Mouse (Mus musculus): ENCODE data around the gene Xpo6.

The Xpo6 gene

DNA sequence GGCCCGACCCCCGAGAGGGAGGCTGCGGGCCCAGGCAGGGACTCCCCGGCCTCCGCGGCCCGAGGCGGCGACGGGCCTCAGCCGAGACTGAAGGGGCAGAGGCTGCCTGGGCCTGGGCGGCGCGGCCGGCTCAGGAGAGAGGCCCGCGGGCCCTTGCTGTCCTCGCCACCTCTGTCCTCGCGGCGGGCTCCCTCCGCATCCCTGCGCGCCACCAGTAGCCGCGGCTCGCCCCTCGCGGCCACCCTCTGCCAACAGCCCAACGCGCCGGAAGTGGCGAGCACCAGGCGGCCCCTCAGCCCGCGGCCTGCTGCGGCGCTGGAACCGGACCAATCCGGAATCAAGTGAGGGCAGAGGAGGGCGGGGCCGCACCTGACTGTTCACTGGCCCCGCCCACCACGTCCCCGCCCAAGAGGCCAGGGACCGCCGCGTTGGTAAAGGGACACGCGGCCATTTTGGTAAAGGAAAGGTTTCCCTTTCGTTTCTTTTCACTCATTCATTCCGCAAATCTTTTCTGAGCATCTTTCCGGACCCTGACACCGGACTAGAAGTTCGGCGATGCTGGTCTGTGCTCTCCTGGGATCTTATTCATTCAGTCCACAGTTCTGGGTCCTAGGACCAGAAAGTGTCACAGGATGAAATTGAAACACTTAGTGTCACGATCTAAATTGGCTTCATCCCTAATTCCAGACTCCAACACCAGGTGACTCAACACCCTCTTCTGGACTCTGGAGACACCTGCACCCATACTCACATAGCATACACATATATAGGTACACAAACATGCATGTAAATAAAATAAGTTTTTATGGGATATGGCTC lies at the start of gene Xpo6:
Gene Xpo6 (minus strand): TSS at position 324 of the 819 bp plus-strand sequence.
- peak; percentile 80 for DNase-seq (ENCODE audit: low read depth, low spot score)

DNA sequence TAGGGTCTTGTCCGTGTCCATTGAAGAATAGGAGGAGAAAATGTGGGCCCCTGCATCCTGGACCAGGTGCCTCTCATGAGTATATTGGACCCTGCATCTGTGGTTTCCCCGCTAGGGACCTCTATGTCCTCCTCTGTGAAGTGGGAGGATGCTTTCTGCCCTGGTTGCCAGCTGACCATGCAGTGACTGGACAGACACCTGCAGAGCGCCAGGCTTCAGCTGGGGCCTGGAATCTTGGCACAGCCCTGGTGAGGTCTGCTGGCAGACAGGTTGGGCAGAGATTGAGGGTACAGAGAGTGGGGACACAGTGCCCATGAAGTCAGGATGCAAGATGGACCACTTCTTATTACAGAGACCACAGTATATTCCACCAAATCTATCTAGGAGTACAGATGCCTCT lies 49.7 kb upstream of the Xpo6 start:
- DNase-seq (ENCODE audit: low read depth, low spot score) = no peak

DNA sequence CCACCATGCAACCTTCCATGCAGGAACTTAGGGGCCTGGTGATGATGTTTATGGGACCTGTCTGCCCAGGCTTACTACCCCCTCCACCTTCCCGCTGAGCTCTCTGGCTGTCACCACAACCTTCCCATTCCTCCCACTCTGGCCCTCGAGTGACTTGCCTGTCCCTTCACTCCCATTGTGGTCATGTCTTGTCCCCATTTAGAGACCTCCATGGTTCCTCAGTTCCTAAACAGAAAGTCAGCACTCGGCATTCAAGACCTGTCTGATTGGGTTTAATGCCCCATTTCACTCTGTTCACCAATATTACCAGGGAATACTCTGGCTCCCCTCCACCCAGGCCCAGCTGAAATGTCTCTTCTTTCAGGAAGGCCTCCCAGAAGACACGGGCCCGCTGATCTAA lies 48.8 kb upstream of the Xpo6 start:
- DNase-seq (ENCODE audit: low read depth, low spot score) = no peak

DNA sequence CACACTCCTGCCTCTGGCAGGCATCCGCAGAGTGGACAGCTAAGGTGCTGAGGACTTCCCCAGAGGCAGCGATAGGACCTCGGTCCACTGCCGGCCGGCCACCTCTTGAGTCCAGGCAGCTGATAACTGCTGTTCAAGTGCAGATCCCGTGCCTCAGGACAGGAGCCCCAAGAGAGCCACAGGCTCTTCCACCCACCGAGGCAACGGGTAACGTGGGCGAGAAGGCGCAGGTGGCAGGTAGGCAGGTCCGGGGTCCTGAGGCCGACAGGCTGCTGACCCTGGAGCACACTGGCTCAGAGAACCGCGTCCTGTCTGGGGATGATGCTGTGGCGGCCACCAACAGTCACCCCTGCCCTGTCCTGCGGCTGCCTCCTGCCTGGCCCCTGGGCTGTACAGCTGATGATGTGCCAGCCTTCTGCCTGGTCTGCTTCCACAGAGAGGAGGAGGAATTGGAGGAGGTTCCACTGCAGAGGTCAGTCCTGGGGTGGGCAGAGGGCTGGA lies 48.4 kb upstream of the Xpo6 start:
- DNase-seq (ENCODE audit: low read depth, low spot score) = no peak

DNA sequence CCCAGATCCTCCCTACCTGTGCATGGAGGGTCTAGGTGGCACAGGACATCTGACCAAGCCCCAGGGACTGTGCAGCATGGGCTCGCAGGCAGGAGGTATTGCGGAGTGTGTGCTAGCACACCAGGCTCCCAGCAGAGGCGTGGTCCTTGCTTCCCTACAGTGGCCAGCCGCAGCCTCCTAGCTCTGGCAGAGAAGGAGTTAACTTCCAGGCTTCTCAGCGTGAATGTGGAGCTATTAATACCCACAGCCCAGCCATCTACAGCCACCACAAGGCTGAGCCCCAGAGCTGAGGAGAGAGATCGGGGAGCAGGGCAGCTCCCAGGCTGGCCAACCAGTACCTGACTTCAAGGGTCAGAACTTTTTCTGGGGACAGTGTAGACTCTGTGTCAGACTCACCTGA lies 47.8 kb upstream of the Xpo6 start:
- DNase-seq (ENCODE audit: low read depth, low spot score) = no peak

DNA sequence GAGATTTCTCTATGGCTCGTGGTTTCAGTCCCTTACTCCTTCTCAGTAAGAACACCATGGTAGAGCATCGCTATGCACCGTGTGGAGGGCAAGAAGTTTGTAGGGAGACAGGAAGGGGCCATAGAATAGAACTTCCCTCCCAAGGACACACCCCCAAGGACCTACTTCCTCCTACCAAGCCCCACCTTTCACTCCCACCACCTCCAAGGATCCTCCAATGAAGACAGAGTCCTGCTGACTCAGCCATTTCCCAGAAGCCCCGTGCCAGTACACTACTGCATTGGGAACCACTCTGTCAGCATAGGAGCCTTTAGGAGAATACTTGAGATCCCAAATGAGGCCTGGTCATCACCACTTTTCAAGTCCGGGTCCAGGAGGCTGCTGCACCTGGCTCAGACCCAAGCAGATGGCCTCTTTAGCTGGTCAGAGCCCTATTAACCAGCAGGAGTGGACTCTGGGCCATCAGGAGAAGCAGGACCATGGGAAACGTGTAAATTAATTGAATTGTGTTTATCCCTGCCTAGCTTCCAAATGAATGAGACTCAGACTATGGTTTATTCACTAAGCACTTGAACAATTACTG lies 44.0 kb upstream of the Xpo6 start:
- no peak for DNase-seq (ENCODE audit: low read depth, low spot score)

DNA sequence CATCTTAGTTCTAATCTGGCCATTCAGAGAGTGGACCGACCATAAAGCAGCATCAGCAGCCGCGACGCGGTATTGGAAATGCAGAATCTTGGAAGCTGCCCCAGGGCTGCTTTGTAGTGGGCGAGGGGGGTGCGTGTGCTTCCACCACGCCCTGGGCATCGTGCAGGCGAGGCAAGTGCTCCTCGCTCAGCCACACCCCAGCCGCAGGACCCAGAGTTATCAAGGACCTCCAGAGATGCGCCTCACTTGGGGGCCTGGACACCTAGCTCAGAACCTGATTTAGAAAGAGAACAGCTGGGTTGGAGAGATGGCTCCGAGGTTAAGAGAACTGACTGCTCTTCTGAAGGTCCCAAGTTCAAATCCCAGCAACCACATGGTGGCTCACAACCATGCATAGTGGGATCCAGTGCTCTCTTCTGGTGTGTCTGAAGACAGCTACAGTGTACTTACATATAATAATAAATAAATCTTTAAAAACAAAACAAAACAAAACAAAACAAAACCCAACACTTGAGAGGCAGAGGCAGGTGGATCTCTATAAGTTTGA lies 40.6 kb upstream of the Xpo6 start:
- DNase-seq (ENCODE audit: low read depth, low spot score) = no peak

DNA sequence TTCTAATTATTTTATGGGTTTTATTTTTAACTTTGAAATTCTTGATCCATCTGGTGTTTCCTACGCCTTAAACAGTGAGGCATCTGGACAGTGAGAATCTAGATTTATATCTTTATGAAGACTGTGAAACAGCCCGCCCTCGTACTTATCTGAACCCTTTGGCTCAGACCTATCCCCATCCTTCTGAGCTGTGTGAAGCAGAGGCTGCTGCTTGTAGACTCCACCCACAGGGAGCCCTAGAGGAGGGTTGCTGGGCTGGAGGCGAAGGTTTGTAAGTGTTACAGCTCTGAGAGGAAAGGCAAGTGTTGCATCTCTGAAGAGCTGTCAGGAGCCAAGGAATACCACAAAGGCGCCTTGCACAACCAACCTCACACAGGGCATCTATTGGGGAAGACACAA lies 36.5 kb upstream of the Xpo6 start:
- no peak for DNase-seq (ENCODE audit: low read depth, low spot score)

DNA sequence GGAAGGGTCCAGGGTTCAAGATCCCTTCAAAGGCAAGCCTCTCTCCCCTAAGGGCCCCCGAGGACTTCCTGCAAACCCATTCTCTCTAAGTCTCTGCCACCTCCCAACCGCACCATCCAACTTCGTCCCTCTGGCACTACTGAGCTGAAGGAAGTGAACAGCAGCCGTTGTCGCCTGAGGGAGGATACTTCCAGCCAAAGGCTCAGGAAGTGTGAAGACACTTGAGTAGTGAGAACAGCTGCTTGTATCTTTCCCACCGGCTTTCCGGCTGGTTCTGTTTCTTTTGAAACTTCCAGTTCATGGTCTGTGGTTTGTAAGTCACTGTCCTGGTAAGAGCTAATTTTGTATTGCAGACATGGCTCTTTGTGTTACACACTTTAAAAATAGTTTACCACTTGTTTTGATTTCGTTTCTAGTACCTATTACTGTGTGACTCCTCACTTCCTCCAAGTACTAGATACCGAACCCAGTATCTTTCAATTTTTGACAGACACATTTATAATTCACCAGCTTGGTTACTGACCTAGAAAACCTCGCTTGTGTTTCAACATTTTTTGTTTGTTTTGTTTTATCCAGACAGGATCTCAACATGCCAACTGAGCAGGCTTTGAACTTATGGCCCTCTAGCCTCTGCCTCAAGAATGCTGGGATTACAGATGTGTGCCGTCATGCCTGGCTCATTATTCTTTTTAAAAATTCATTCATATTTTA lies 35.9 kb upstream of the Xpo6 start:
- no peak for DNase-seq (ENCODE audit: low read depth, low spot score)

DNA sequence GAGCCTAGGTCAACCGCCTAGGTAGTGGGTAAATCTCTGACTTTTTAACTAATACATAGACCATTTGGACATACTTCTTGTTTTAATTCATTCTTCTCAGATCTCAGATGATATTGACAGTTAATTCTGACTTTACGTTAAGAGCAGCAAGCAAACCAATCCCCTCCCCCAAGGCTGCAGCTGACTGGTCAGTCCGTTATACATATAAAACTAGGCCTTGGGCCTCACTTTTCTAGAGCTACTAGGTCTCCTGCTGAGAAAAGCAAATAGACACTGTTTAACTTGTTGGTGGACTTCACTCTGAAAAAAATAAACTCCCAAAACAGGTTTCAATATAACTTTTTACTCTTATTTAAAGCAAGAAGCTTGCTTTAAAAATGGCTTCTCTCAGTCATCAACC lies 34.3 kb upstream of the Xpo6 start:
- DNase-seq (ENCODE audit: low read depth, low spot score) = no peak

DNA sequence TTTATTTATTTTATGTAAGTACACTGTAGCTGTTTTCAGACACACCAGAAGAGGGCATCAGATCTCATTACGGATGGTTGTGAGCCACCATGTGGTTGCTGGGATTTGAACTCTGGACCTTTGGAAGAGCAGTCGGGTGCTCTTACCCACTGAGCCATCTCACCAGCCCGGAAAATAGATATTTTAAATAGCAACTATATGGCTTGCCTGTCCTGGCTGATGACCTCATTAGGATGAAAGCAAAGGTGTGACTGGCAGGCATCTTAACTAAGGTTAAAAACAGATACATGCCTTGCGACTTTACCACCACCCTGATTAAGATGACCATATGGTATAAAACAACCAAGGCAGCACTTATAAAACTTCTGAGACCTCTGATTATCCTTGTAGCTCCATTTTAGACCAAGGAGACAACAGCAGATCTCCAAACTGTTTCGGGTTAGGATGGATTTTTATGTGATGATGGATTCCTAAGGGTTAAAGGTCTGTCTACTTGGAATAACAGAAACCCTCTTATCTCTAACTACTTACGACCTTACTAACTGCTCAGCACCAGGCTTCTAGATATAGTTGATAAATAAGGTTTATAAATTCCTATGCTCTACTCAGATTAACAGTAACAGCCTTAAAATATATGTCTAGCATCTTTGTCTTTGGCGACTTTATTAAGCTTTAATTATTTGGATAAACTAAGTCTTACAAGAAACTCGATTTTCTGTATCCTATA lies 32.2 kb upstream of the Xpo6 start:
- DNase-seq (ENCODE audit: low read depth, low spot score) = no peak

DNA sequence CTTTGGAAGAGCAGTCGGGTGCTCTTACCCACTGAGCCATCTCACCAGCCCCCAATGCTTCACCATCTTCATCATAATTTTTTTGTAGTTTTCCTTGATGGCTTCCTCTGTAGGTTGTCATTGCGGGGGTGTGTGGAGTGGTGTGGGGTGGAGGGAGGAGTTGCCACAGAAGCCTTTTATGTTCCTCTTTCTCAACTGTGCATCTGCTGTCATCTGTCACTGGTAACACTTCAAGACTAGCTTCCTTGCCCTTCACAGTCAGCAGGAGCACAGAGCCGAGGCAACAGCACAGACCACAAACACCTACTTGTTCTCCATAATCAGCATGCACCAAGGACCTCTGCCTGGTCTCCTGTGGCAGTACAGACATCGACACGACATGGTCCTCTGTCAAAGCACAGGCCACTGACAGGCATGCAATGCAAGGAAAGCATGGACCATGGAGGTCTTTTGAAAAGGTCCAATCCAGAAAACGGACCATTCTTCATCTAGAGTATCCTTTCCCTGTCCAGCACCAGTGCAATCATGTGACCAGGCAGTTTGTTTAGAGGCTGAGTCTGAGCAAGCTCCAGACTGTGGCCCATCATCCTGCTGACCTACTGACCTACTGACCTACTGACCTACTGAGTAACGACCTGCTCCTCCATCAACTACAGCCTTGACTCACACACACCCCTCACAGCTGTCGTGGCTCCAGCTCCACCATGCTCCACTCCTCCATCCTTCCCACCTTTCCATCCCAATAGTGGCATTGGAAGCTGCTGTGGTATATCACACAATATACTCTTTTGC lies 30.3 kb upstream of the Xpo6 start:
- DNase-seq (ENCODE audit: low read depth, low spot score) = no peak

DNA sequence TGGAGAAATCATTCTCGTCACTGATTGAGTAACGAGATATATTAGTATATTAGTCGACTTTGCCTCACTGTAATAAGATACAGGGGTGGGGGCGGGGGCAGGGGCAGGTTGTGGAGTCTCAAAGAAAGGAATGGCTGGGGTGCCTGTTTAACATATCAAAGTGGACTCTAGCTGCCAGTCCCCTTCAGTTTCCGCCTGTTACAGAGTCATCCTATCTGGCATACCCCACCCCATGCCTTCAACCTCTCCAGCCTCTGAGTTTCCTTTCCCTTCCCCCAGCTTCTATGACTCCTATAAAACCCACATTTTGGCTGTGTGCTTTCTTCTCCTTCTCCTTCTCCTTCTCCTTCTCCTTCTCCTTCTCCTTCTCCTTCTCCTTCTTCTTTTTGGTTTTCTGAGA lies 25.8 kb upstream of the Xpo6 start:
- no peak for DNase-seq (ENCODE audit: low read depth, low spot score)

DNA sequence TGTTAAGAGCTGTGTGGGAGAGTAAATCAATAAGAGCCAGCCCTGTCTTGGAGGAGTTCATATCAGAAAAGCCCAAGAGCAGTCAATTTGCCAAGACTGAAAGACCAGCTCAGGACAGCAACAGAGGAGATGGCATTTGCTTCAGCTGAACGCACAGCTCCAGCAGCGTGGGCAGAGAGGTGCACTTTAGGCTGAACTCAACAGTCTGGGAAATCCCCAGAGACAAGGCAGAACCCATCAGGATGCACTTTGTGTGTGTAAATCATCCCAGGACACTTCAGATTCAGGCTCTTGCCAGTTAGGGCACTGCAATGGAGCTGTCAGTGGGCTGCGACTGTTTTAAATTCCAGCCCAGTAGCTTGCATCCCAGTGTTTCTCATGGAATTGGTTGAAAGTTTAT lies 22.5 kb upstream of the Xpo6 start:
- DNase-seq (ENCODE audit: low read depth, low spot score) = no peak

DNA sequence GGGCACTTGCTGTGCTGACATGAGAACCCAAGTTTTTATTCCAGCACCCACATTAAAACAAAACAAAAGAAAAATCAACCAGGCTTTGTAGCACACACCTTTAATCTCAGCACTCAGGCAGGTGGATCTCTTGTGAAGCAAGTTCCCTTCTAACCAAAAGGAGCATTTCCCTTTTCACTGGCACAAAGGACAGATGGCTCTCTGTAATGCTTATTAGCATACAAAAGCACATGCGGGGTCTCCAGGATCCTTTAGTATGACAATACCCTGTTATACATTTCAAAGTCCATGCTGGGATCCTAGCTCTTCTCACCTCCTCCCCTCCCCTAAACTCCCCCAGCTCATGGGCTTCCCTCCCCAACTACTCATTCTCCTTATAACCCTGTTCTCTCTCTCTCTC lies 20.3 kb upstream of the Xpo6 start:
- no peak for DNase-seq (ENCODE audit: low read depth, low spot score)

DNA sequence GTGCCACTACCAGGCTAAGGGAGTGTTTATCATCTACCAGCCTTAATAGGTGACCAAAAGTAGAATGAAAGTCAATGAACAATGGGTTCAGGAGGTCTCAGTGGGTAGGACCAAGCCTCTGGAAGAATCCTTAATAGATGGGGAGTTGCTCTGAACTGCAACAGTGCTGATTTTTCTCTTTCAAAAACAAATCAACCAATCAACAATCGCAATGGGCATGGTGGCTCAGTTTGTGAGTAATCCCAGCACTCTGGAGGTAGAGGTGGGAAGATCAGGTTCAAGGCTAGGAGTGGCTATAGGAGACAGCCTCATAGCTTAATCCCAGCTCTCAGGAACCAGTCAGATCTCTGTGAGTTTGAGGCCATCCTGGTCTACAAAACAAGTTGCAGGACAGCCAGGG lies 18.0 kb upstream of the Xpo6 start:
- DNase-seq (ENCODE audit: low read depth, low spot score) = no peak

DNA sequence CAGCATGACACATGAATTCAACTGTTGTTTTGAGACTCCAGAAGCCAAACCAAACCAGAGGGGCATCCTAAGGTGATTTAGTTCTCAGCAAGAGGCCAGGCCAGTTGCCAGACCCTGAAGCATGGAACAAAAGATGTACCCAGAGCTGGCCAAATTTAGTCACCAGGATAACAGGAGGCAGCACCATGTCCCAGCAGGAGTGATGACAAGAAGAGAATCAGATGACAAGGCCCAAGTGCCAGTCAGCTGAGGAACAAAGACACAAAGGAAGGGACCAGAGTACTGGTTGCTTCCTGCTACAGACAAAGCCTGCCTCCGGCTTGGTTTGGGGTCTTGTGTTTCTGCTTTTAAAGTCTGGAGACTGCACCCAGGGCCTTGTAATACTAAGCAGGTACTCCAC lies 16.6 kb upstream of the Xpo6 start:
- no peak for DNase-seq (ENCODE audit: low read depth, low spot score)

DNA sequence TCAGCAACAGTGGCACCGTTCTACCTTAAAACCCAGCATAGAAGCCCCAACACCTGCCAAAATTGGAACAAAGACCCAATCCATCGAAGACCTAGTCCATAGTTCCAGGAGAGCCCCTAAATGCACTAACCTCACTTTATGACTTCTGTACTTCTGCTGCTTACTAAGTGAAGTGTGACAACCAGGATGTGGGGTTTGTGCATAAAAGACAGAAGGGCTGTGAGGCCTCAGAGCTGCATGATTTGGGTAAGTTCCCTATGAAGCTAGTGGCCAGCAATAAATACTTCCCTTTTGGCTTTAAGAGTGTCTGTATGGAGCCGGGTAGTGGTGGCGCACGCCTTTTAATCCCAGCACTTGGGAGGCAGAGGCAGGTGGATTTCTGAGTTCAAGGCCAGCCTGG lies 10.6 kb upstream of the Xpo6 start:
- no peak for DNase-seq (ENCODE audit: low read depth, low spot score)

DNA sequence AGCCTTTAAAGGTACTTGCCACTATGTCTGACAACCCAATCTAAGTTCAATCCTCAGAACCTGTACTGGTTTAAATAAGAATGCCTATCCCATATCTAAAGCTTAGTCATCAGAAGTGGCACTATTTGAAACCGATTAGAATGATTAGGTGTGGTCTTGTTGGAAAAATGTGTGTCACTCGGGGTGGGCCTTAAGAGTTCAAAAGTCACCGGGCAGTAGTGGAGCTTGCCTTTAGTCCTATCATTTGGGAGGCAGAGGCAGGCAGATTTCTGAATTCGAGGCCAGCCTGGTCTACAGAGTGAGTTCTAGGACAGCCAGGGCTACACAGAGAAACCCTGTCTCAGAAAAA lies 670 bp upstream of the Xpo6 start:
- DNase-seq (ENCODE audit: low read depth, low spot score) = no peak

DNA sequence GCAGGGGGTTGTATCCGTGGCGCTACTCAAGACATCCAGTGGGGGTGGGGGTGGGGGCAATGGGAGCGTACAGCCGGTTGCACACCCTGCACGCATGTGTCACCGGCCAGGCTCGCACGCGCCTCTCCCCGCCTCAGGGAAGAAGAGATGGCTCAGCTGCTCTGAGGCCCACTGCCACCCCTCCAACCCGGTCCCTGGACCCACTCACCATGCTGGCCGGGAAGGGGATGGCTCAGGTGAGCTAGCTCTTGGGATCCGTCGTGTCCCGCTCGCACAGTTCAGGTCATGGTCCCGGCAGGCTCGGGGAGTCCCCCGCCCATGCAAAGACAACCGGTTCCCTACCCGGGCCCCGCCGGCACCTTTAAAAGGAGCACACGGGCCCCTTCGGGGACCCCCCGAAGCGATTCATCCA lies 604 bp downstream of the Xpo6 start:
- no peak for DNase-seq (ENCODE audit: low read depth, low spot score)

DNA sequence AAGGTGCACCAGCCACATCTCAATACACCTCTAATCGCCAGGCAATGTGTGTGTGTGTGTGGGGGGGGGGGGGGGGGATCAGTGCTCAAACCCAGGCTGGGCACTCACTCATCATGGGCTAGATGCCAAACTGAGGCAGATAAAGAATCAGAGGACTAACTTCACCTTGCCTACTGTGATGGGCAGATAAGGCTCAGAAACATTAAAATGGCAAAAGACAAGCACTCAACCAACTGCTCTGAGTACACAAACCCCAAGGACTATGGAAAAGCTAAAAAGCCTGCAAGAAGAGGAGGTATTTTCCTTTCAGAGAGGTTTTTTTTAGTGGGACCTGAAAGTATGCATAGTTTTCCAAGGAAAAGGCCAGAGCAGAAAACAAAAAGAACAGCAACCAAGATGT lies 1.4 kb downstream of the Xpo6 start:
- DNase-seq (ENCODE audit: low read depth, low spot score) = no peak

Measured in WW6 (cell line).